Mouse (Mus musculus): ENCODE measurements around the gene Bcorl1.

DNA sequence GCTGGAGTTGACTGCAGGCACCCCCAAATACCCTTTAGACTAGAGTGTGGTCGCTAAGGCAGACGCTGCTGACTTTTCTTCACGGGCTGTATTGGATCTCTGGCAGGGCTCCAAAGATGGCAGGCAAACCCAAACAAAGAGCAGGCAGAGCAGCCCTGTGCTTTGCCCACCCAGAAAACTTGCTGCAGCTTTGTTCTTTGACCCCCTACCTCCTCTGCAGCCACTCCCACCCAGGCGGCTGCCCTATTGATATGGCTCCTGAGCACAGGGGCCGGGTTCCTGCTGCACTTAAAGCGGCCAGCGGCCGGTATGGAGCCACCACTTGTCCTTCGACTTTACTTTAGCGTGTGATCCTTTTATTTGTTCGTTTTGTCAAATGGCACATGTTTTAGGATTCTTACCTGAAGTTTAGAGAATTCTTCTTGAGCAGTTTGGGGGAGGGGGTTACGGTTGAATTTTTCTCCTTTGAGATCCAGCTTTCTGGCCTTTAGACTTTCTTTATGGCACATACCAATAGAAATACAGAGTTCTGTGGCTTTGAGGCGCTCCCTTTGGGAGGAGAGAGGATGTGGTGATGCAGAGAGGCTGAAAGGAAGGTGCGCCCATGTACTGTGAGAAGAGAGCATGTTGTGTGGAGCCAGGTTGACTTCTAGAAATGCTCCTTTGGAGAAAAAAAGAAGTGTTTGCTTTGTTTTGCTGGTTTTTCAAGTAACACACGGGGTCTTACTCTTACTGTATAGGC, 24.8 kb downstream of the Bcorl1 start:
- TF ChIP-seq POLR2A (IDR thresholded peaks at IDR 0.05; ENCODE audit: extremely low read depth, insufficient read depth, low read length) (no peak), CTCF (IDR thresholded peaks at IDR 0.05; ENCODE audit: low read depth, low read length) (no peak)

Data from liver, adult 2 months (tissue).